Mouse (Mus musculus): ENCODE measurements around the gene Xdh.

The Xdh gene

GRCm38 (mm10) chr17:73950062-73950735 is at the start of gene Xdh:
Xdh (minus strand) TSS chr17:73950196.
- peak; percentile 78 to 92 for DNase-seq

- DNase-seq, result no peak
Measured at GRCm38 (mm10) chr17:73995907-73996645, 46.1 kb upstream of the Xdh start.

GRCm38 (mm10) chr17:73991264-73991663 is 41.3 kb upstream of the Xdh start:
- DNase-seq, result no peak

- DNase-seq, result no peak
Measured at GRCm38 (mm10) chr17:73986571-73986970, 36.6 kb upstream of the Xdh start.

- DNase-seq, result peak; percentile 70 to 87
Measured at GRCm38 (mm10) chr17:73985936-73986335, 35.9 kb upstream of the Xdh start.

GRCm38 (mm10) chr17:73984508-73984907 is 34.5 kb upstream of the Xdh start:
- DNase-seq, result no peak

- no peak for DNase-seq
Measured at GRCm38 (mm10) chr17:73982871-73983270, 32.9 kb upstream of the Xdh start.

- DNase-seq, result no peak
Measured at GRCm38 (mm10) chr17:73976066-73976465, 26.1 kb upstream of the Xdh start.

GRCm38 (mm10) chr17:73972648-73973047 is 22.7 kb upstream of the Xdh start:
- DNase-seq, result no peak

GRCm38 (mm10) chr17:73971291-73971690 is 21.3 kb upstream of the Xdh start:
- no peak for DNase-seq

GRCm38 (mm10) chr17:73970361-73971027 is 20.5 kb upstream of the Xdh start:
- peak; percentile 63 to 68 for DNase-seq

- DNase-seq, result no peak
Measured at GRCm38 (mm10) chr17:73964856-73965255, 14.9 kb upstream of the Xdh start.

GRCm38 (mm10) chr17:73962628-73963043 is 12.6 kb upstream of the Xdh start:
- peak; percentile 35 to 76 for DNase-seq

- DNase-seq, result no peak
Measured at GRCm38 (mm10) chr17:73961801-73962403, 11.9 kb upstream of the Xdh start.

- DNase-seq, result no peak
Measured at GRCm38 (mm10) chr17:73960745-73961144, 10.7 kb upstream of the Xdh start.

- no peak for DNase-seq
Measured at GRCm38 (mm10) chr17:73952103-73952521, 2.1 kb upstream of the Xdh start.

- no peak for DNase-seq
Measured at GRCm38 (mm10) chr17:73950970-73951369, 974 bp upstream of the Xdh start.

GRCm38 (mm10) chr17:73949498-73949897 is 498 bp downstream of the Xdh start:
- no peak for DNase-seq

- no peak for DNase-seq
Measured at GRCm38 (mm10) chr17:73948801-73949200, 1.2 kb downstream of the Xdh start.

- DNase-seq, result peak; percentile 25 to 27
Measured at GRCm38 (mm10) chr17:73948039-73948438, 2.0 kb downstream of the Xdh start.

- DNase-seq, result no peak
Measured at GRCm38 (mm10) chr17:73946856-73947255, 3.1 kb downstream of the Xdh start.

GRCm38 (mm10) chr17:73944661-73945060 is 5.3 kb downstream of the Xdh start:
- DNase-seq, result no peak

GRCm38 (mm10) chr17:73942268-73942962 is 7.6 kb downstream of the Xdh start:
- peak; percentile 34 to 46 for DNase-seq
